Mouse (Mus musculus) embryo, embryonic 9.5 days (tissue): ENCODE data around the gene Narfl.
"Not testable (repeated sequence)": the region's sequence is repeated elsewhere in the genome, so short reads cannot be mapped to it uniquely, and the experiment has no call there.

ENCODE experiments used
- DNase-seq: peaks from one replicate; pipeline ENCODE4 v3.0.0-alpha.2; 2017; ENCODE audit errors: extremely low spot score

The Narfl gene

GRCm38 (mm10) chr17:25802825-25803517, 29.4 kb downstream of the Narfl start:
- peak; percentile 77 for DNase-seq

GRCm38 (mm10) chr17:25806507-25806906, 32.9 kb downstream of the Narfl start:
- DNase-seq, result no peak

GRCm38 (mm10) chr17:25807452-25807851, 33.9 kb downstream of the Narfl start:
- DNase-seq, result not testable (repeated sequence)

- DNase-seq, result no peak
These were observed 34.5 kb downstream of the Narfl start for GRCm38 (mm10) chr17:25808028-25808427.

- DNase-seq, result peak; percentile 79
These were observed 35.4 kb downstream of the Narfl start, which contains the start of gene Fbxl16 for GRCm38 (mm10) chr17:25808789-25809605. Fbxl16 (plus strand) TSS chr17:25809085.

- DNase-seq, result peak; percentile 29
These were observed 36.2 kb downstream of the Narfl start for GRCm38 (mm10) chr17:25809606-25810340.

GRCm38 (mm10) chr17:25810890-25811289, 37.3 kb downstream of the Narfl start:
- DNase-seq, result no peak

GRCm38 (mm10) chr17:25813471-25813870, 39.9 kb downstream of the Narfl start:
- peak; percentile 92 for DNase-seq

- DNase-seq, result no peak
These were observed 44.1 kb downstream of the Narfl start for GRCm38 (mm10) chr17:25817662-25818061.

GRCm38 (mm10) chr17:25818851-25819780, 45.5 kb downstream of the Narfl start:
- no peak for DNase-seq

GRCm38 (mm10) chr17:25823452-25823851, 49.9 kb downstream of the Narfl start, which contains the start of gene Wdr24:
Wdr24 (plus strand) TSS chr17:25823627.
- peak; percentile 83 for DNase-seq

- DNase-seq, result no peak
These were observed 51.0 kb downstream of the Narfl start for GRCm38 (mm10) chr17:25824362-25825142.

GRCm38 (mm10) chr17:25825311-25825710, 51.7 kb downstream of the Narfl start:
- no peak for DNase-seq

- no peak for DNase-seq
These were observed 52.5 kb downstream of the Narfl start for GRCm38 (mm10) chr17:25825984-25826570.

- no peak for DNase-seq
These were observed 53.4 kb downstream of the Narfl start for GRCm38 (mm10) chr17:25827011-25827410.

GRCm38 (mm10) chr17:25827546-25828222, 54.1 kb downstream of the Narfl start:
- DNase-seq, result no peak

- no peak for DNase-seq
These were observed 54.6 kb downstream of the Narfl start for GRCm38 (mm10) chr17:25828223-25828594.

GRCm38 (mm10) chr17:25828712-25829557, 55.4 kb downstream of the Narfl start, which contains the start of gene Jmjd8:
Jmjd8 (plus strand) TSS chr17:25828867.
- peak; percentile 86 for DNase-seq
